Mouse (Mus musculus) megakaryocyte, adult 5-6 weeks (primary cell): Measurements from ENCODE around the gene Prdm4. TPM values are rescaled to one million over a fixed set of nuclear protein-coding genes. Genes with fewer than 3 reads are reported as not detected.

Source experiments
- ATAC-seq: 2 replicates; pipeline ENCODE4 v1.8.0; 2016; ENCODE audit warnings: mild to moderate bottlenecking, inconsistent platforms; ENCODE audit not compliant: poor library complexity, severe bottlenecking
- total RNA-seq, 2 experiments: library from RNA; stranded (forward) in 1 of 2; stranded (reverse) in 1 of 2; fragments of 153-499, 151-499 nt in 1 of 2; fragments of 221-1000, 200-1000 nt in 1 of 2; gene quantifications; 2 replicates each; pipeline versions ENCODE4 v1.2.3 to v1.2.4; 2015 to 2017

Prdm4 gene
- 19.7 and 19.8 TPM in 2 replicates for total RNA-seq (2015)
- total RNA-seq (2017), result 22.5 and 24.2 TPM in 2 replicates

GRCm38 (mm10) chr10:85916498-85917309 is at the start of gene Prdm4:
Gene Prdm4 (minus strand): TSS chr10:85917142.
- ATAC-seq, result peak; percentile 99

- ATAC-seq, result no peak
Observed at GRCm38 (mm10) chr10:85966476-85966875, 49.5 kb upstream of the Prdm4 start.

- no peak for ATAC-seq
Observed at GRCm38 (mm10) chr10:85964316-85964715, 47.4 kb upstream of the Prdm4 start.

- ATAC-seq, result no peak
Observed at GRCm38 (mm10) chr10:85962897-85963296, 46.0 kb upstream of the Prdm4 start.

GRCm38 (mm10) chr10:85957464-85957950 is 40.6 kb upstream of the Prdm4 start, which contains the start of gene Rtcb:
Gene Rtcb (minus strand): TSS chr10:85957823.
- peak; percentile 99 for ATAC-seq

DNA sequence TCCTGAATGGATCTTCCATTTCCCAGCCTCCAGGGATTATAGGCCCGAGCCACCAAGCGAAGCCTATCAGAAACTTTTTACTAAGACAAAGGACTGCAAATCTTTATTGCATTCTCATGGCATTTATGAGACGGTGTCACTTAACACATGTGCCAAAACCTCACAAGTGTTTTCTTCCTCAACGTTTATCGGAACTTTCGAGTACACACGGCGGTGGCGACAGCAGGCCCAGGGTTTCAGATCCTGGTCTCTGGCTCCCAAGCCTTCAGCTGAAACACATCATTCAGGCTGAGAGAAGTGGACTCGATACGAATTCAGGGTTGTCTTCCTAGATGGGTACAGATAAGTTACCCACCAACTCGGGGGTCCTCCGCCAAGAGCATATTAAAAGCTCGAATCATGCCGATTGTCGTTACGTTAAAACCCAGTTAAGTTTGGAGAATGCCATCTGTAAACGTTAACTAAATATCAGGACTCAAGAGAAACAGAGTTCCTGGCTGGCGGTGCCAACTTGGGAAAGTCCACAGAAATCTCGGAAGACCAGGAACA is 40.0 kb upstream of the Prdm4 start:
- 0 out of 2 replicates have a peak, but pooled peaks have one; percentile 14 for ATAC-seq

- ATAC-seq, result no peak
Observed at GRCm38 (mm10) chr10:85954429-85954828, 37.5 kb upstream of the Prdm4 start.

DNA sequence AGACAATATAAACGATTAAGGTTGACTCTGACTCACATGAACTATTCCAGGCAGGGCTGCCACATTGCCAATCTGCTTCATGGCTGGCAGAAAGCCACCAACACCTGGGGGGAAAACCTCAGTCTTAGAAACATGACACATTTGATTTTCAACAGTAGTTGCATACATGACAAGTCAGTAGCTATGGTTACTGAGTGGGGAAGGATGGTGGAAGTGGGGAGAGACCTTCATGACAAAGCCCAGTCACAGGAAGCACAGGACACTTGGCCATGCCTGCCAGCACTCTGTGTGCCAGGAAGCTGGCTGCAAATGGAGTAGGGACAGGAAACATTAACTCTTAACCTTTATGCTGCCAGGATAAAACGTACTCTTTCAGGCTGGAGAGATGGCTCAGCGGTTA is 36.5 kb upstream of the Prdm4 start:
- no peak for ATAC-seq

- peak; percentile 85 for ATAC-seq
Observed at GRCm38 (mm10) chr10:85951765-85952443, 35.0 kb upstream of the Prdm4 start.

DNA sequence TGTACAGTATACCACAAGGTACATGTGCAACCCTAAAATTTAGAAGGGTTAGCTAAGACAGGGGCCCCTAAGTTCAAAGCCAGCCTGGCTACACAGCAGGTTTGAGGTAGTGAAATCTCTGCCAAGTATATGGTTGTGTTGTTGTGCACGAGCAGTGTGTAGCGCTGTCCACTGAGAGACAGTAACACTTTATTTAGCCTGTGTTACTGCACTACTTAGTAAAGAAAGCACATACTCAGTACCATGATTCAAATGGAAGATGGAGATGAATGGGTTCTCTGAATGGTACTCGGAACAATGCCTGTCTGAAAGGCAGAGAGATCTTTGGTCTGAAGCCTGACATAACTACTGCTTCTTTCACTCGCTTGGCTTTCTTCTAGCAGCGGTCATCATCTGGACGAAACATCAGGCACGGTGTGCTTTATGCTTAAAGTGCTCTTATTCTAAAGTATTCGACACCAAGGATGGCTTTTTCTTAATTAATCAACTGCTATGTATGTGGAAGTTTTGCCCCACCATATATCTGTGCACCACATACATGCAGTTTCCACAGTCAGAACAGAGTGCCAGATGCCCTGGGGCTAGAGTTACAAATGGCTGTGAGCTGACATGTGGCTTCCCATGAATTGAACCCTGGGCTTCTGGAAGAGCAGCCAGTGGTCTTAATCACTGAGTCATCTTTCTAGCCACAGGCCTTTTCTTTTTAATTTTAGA is 31.7 kb upstream of the Prdm4 start:
- no peak for ATAC-seq

- no peak for ATAC-seq
Observed at GRCm38 (mm10) chr10:85936280-85936965, 19.5 kb upstream of the Prdm4 start.

DNA sequence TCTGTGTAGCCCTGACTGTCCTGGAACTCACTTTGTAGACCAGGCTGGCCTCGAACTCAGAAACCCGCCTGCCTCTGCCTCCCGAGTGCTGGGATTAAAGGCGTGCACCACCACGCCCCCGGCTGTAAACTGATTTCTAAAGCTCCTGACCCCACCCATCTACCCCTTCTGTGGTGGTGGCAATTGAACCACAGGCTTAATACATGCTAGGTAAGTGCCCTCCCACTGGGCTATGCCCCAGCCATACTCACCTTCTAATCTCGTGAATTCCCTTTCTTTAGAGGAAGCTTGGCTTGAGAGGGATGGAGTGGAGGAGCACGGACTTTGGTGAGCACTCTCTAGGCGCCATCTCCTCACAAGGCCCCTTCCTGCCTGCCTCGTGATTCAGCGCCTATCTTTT is 13.0 kb upstream of the Prdm4 start:
- no peak for ATAC-seq

GRCm38 (mm10) chr10:85929208-85929591 is 12.3 kb upstream of the Prdm4 start:
- ATAC-seq, result no peak

GRCm38 (mm10) chr10:85928499-85929207 is 11.7 kb upstream of the Prdm4 start:
- ATAC-seq, result peak; percentile 84

- 0 out of 2 replicates have a peak, but pooled peaks have one; percentile 25 for ATAC-seq
Observed at GRCm38 (mm10) chr10:85927676-85928445, 10.9 kb upstream of the Prdm4 start, which contains the start of gene Ascl4. Gene Ascl4 (plus strand): TSS chr10:85927681.

- ATAC-seq, result no peak
Observed at GRCm38 (mm10) chr10:85879886-85880486, 37.0 kb downstream of the Prdm4 start.

DNA sequence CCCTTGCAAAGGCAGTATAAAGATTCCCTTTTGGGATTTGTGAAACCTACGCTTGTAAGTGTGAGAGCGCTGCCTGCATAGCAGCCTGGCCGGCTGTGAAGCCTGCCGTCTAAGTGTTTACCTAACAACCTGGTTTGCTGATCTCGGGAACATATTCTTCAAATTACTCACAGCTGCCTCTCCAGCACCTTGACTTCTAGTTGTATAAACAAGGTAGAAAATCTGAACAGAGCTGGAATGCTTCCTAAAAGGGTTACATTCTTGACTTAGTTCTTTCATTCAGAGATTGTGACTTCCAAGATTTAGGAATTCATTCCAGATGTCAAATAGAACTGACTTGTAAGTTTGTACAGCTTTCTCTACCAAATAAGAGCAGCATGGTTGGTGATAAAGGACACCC is 41.1 kb downstream of the Prdm4 start:
- no peak for ATAC-seq

DNA sequence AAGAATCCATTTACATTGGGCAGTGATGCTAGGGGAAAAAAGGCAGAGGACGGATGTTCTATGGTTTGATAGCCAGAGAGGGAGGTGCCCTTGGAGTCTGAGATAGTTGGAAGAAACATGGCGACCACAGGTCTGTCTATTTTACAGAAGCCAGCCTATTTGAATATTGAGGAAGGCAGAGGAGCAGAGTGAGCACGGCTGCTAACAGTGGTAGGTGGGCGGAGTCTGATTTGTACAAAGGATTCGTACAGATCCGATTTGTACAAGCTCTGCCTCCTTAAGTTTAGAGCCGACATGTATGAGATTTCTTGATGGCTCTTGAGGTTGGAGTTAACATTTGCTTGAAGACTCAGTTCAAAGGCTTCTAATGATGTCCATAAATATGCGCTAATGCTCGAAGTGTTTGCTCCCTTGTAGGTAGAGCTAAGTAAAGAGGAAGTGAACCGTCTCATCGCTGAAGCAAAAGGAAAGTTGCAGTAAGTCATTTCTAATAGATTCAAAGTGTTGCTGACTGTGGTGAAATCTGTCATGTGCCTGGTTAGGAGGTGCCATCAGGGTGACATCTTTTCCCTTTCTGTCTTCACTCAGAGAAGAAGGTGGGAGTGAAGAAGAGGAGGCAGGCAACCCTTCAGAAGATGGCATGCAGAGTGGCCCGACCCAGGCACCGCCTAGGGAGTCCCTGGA is 42.9 kb downstream of the Prdm4 start:
- peak; percentile 71 for ATAC-seq
